Mouse (Mus musculus) left cerebral cortex, postnatal 10 days (tissue): ENCODE measurements around the gene Man2a2. TPM values are rescaled to one million over a fixed set of nuclear protein-coding genes. Genes with fewer than 3 reads are reported as not detected.

Experiments
- DNase-seq, 2 experiments: peaks; one replicate each; pipeline ENCODE4 v3.0.0; 2021 to 2022; ENCODE audit warnings: low spot score in 2 of 2, mixed read lengths in 1 of 2; ENCODE audit errors: extremely low spot score in 1 of 2
- intact Hi-C: fragments of 180-260 bp; cut with DNase I; formaldehyde crosslinking; loops from one replicate; pipeline ENCODE4 v1.15.1; 2025
- total RNA-seq, 2 experiments: library from RNA; stranded (reverse); gene quantifications; 2 replicates each; pipeline ENCODE4 v1.2.3; 2021

Man2a2 gene
- total RNA-seq, 2 experiments from 2014 or later = 106 to 108 TPM

DNA sequence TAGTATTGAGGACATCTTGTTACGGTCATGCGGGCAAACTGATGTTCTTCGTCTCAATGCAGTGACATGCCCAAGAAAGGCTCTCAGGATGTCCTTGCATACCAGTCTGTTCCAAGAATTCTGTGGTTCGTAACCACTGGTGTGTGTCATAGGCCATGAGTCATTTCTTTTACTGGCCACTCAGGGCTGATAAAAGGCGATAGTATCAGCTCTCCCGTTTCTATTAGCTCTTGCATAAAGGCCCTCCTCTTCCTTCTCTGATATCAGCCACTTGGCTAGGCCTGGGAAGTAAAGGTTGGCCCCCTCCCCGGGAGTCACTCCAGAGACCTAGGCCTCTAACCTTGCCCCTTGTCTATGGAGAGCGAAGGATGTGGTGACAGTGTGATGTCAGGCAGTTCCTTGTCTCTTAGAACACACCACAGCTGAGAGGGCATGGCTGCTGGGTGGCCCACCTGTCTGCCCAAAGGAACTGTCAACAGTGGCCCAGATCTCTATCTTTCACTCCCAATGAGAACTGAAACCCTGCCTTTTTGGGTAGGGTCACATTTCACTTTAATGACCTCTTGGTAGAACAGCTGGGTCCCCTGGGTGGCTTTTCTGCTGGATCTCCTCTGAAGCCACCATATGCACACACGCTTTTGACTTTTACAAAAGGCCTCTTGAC is 4.3 kb upstream of the Man2a2 start:
- intact Hi-C loops = loop anchor here (5.0 kb wide), 1 partner anchor 33 kb away; the partner anchor contains the start of genes Hddc3 and Unc45a
- no peak for DNase-seq

DNA sequence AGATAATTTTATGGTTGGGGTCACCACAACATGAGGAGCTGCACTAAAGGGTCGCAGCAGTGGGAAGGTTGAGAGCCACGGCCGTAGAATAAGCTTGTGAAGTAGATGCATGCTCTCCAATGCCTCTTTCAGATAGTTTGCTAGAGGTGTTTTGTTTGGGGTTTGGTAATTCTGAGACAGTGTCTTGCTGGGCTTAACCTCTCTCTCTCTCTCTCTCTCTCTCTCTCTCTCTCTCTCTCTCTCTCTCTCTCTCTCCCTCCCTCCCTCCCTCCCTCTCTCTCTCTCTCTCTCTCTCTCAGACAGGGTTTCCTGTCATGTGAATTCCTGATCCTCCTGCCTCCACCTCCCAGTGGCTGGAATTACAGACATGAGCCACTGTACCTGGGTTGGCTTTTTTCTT is 3.6 kb upstream of the Man2a2 start:
- intact Hi-C loops = loop anchor here (5.0 kb wide), 1 partner anchor 32 kb away; the partner anchor contains the start of genes Hddc3 and Unc45a
- DNase-seq = no peak

DNA sequence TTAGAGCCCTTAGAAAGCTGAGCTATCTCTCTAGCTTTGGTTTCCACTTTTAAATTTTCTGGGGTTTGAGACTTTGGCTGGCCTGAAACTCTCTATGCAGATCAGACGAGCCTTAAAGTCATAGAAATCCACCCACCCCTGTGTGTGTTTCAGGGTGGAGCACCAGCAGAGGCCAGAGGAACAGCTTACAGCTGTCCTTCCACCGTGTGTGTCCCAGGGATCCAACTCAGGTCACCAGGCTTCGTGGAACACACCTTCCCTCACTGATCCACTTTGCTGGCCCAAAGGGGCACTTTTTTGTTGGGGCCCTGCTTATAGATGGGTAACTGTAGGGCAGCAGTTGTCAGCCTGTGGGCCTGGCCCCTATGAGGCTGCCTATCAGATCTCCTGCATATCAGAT is 3.1 kb upstream of the Man2a2 start:
- no peak for DNase-seq
- intact Hi-C loops = no loop called here

DNA sequence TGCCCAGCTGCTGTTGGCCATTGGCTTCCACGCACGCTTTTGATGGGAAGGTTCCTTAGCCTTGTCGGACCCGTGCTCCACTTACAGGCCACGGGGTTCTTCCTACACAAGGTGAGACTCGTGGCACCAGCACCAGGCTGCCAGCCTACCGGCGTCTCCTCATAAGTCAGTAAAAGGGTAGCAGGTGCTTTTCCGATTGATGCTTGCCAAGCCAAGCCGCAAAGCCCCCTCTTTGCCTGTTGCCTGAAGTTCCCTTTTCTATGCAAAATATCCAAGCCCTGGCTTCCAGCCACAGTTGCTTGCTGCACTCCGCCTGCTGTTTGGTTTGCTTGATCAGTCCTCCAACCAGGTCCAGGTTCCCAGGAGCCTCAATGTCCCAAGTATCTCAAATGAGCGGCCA is 2.7 kb upstream of the Man2a2 start:
- intact Hi-C loops = no loop called here
- peak in 1 of 2 experiments; percentile 48 for DNase-seq

DNA sequence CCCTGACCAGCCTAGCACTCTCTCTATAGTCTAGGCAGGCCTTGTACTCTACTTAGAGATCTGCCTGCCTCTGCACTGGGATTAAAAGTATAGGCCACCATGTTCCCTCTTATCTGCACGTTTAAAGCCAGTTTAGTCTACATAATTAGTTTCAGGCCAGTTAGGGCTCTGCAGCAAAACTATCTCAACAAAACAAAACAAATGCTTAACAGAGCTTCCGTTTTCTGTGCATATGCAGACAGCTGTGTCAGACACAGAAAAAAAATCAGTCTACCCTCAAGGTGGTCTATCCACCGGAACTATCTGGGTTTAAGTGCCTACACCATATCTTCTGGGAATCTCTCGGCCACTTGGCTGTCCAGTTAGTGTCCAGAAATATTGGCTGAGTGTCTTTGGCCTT is 2.2 kb upstream of the Man2a2 start:
- intact Hi-C loops = no loop called here

DNA sequence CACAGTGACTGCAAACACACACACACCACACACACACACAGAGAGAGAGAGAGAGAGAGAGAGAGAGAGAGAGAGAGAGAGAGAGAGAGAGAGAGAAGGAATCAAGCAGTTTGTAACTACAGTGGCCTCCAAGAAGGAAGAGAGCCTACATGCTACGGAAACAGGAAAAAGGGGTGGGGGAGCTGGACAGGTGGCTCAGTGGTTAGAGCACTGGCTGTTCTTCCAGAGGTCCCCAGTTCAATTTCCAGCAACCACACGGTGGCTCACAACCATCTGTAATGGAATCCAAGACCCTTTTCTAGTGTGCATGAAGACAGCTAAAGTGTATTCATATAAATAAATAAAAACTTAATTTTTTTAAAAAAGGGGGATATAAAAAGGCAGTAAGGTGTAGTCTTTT is 1.5 kb upstream of the Man2a2 start:
- intact Hi-C loops = no loop called here
- no peak for DNase-seq

More for the DNA sequence above, 2.2 kb upstream of the Man2a2 start:
- DNase-seq = no peak

DNA sequence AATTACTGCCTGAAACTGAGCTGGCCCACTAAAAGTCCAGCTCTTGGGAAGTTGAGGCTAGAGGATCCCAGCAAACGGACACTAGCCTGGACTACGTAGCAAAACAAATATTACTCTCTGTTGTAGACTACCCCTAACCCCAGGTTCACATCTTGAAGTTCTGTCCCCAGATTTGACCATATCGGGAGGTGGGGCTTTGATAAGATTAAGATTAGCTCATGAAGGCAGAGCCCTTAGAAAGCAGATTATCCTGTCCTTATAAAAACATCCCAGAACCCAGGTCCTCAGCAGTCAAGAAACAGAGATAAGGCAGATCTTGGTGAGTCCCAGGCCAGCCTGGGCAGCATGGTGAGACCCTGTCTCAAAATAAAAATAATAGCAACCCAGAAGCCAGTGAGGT is 991 bp upstream of the Man2a2 start:
- DNase-seq = no peak
- intact Hi-C loops = no loop called here

DNA sequence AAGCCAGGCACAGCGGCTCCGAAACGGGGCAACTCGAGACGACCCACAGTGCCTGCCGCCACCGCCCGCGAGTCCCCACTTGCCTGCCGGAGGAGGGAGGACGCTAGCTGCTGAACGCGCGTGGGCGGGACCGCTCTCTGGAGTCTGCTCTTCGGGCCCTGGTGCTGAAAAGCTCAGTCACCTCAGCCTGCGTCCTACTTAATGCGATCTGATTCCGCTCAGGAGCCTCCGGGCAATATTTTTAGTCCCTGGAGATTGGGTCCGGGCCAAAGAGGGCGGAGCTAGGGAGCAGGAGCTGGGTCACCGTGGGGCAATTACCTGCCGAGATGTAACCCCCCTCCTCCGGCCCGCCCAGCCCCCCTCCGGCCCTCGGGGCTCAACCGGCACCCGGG is 530 bp downstream of the Man2a2 start:
- intact Hi-C loops = no loop called here

DNA sequence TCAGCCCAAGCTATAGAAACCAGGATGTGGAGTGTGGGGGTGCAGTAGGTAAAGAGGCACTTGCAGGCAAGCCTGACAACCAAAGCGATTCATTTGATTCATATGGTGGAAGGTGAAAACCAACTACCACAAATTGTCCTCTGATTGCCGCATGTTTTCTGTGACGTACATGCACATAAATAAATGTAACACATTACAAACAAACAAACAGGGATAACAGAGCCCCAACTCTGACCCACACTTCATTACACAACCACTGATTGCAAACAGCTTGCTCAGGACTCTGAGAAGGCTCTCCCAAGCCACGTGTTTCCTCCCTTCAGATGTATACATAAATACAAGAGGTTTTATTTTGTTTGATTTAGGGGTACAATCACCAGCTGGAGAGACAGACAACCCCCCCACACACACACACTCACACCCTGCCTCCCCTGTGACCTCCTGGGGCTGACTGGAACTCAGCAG is 1.2 kb downstream of the Man2a2 start:
- intact Hi-C loops = no loop called here

More for the DNA sequence above, 530 bp downstream of the Man2a2 start:
- peak; percentile 63 to 89 for DNase-seq

DNA sequence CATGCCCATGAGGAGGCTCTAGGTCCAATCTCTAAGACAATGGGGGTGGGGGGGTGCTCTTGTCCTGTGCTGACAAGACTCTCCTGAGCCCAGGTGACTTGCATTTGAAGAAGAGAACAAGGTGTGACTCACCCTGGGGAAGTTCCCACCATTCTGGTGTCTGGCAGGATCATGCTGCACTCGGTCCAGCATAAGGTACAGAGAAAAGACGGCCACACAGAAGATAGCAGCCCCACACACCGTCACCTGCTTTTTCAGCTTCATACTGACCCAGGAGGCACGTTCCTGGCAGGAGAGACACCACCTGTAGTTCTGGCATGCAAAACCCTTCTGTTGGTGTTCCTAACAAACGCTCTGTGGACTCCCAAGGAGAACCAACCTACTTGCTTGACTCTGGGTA is 1.7 kb downstream of the Man2a2 start:
- intact Hi-C loops = no loop called here
- no peak for DNase-seq

More for the DNA sequence above, 1.2 kb downstream of the Man2a2 start:
- no peak for DNase-seq

DNA sequence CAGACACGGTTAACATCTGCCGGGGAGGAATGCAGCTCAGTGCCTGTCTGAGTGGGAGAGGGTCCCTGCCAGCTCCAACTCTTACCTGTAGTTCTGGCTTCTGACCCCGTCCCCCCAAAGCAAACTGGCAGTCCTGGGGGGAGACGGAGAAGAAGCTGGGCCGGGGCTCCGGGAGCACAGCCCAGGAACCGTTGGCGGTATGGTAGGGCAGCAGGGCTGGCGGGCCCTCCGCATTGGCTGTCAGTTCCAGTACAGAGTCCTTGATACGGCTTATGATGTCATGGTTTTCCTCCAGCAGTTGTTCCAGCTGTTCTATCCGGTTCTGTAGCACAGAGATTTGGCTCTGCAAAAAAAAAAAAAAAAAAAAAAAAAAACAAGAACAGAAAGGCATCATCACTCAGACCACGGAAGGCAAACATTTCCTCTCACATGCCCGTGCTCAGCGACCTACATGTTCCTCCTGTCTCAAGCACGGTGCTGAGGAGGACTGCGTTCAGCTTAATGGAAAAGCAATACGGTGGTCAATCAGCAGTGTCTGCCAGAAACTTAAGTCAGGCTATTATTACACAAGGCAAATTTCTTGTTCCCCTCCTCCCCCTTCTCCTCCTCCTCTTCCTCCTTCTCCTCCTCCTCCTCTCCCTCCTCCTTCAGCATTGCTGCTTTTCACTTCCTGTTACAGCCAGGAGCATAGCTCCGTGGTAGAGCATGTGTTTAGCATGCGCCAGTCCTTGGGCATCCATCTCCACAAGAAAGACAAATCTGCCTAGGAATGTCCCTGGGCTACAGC is 2.3 kb downstream of the Man2a2 start:
- no peak for DNase-seq
- intact Hi-C loops = no loop called here

DNA sequence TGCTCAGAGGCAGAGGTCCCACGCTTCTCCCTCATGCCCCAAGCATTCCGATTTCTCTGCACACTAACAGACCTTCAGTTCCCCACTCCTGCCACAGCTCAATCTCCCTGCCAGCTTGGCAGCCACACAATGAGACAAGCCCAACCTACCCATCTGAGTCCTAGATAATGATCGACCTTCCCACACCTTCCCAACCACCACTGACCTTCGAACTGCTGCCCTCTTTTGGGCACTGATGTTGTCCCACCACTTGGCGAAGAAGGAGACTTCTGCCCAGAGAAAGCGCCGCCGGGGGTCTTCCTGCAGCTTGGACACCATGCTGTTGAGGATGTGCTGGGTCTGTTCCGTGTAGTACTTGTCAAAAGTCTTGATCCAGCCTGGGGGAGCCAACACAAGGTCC is 3.2 kb downstream of the Man2a2 start:
- no peak for DNase-seq
- intact Hi-C loops = no loop called here

DNA sequence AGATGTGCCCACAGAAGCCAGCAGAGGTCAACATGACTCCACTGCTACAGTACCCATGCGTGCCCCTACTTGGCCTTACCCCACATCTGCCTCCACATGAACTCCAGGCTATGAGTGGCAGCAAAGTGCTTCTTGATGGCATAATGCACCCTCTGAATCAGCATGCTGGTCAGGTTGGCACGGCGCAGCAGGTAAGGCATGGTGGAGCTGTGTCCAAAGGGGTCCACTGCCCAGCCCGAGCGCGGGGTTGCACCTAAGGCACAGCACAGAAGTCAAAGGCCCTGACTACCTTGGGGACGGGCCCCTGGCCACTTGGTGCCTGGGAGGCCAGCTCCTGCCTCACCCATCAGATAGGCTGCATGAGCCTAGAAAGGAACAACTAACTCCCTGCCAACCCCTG is 3.9 kb downstream of the Man2a2 start:
- intact Hi-C loops = no loop called here
- no peak for DNase-seq

DNA sequence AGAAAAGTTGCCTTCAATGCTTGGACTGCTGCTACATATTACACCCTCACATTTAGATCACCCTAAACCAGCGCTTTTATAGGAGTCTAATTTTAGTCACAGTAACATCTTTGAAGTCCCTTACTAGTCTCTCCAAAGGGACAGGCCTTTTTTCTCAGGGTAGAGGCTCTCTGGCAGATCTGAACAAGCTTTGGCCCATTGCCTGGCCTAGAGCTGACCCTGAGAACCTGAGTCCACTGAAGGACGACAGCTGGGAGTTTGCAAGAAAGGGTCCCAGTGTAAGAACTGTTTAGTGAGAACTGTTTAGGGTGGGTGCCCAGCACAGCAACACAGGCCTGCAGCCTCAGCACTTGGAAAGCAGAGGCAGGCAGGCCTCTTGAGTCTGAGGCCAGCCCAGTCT is 5.4 kb downstream of the Man2a2 start:
- intact Hi-C loops = no loop called here
- no peak for DNase-seq

DNA sequence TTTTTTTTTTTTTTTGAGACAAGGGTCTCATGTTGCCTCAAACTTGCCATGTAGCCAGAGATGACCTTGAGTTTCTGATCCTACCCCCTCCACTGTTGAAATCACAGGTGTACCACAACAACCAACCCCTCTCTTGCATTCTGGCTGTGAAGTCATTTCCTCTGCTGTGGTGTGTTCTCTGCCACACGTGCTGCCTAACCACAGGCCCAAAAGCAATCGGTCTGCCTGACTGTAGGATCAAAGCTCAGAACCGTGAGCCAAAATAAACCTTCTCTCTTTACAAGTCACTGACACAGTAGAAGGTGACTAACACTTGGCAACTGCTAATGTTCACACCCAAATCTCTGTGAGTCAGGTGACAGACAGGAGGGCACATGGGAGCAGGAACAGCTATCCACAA is 10.7 kb downstream of the Man2a2 start:
- no peak for DNase-seq
- intact Hi-C loops = no loop called here

DNA sequence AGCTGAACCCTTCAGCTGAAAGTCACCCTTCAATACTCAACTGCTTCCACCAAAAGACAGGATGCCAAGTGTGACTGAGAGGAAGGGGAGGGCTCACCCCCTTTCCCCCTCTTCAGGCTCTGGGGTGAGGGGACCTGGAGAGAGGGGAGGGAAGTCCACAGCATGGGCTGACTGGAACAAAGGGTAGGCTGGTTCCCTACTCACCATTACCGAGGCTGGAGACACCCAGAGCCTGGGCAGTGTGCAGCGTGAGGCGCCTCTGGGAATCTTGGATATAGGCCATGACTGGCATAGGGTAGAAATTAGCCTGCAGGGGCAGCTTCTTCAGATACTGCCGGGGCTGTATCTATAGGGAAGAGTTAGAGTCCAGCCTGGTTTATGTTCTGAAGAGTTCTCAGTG is 13.1 kb downstream of the Man2a2 start:
- DNase-seq = no peak
- intact Hi-C loops = no loop called here

DNA sequence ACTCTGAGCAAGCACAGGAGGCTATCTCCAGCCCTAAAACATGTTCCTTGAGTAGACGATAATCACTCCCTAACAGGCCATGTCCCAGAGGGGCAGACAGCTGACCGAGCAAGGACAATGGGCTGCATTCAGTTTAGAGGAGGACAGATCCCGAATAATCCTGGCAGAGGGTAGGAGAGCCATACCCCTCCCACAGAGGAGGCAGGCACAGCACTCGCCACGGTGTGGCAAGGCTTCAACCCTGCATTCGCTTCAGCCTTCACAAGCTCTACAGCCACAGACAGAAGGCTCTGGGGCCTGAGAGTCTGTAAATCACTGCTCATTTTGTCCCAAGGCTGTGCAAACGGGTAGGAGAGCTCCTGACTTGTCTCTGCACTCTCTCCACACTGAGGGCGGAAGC is 14.0 kb downstream of the Man2a2 start:
- intact Hi-C loops = no loop called here
- no peak for DNase-seq

DNA sequence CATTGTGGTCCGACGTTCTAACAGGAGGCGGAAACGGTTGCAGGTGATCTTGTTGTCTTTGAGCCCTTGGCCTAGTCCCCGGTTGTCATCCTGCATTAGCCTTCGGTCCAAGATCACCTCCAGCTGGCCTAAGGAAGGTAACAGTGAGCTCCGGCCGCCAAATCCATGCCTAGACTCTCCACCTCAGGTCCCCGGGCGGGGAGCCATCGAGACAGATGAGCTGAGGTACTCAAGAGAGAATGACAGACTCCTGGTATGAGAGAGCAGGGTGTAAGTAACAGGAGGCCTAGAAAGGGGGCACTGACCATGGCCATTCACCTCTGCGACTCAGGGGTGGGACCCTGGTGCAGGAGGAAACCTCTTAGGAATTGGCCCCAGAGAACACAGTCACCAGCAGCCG is 14.8 kb downstream of the Man2a2 start:
- DNase-seq = no peak

DNA sequence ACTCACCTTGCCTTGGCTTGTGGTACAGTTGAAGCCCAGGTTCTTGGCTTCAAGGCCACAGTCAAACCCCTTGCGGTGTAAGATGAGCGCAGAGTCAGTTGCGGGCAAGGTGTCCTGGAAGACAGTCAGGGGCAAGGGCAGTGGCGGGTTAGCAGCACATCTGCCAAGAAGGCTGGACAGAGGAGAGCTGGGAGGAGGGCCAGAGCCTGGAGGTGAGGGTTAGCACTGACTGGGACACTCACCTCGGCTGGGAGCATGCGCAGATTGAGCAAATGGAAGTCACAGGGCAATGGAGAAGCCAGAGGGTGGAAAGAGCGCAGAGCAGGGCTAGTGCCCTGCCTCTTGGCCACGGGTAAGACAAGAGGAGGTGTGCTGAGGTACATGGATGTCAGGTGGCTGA is 18.3 kb downstream of the Man2a2 start:
- intact Hi-C loops = no loop called here
- DNase-seq = no peak

More for the DNA sequence above, 14.8 kb downstream of the Man2a2 start:
- intact Hi-C loops = no loop called here

DNA sequence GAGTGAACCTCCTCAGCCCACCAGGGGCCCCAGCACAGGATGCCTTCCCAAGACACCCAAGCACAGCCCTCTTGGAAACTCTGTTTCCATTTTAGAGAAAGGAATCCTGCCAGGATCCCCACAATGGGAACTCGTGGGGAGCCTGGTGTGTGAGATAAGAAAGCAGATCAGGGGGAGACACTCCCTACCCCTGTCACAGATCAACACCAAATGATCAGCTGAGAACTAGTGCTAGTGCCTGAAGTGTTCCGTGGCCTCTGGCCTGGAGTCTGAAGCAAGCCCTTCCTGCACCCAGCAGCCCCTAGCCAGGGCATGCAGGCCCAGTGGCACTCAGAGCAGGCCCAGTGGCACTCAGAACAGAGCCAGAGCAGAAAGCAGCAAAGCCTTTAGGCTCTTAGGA is 20.4 kb downstream of the Man2a2 start:
- intact Hi-C loops = no loop called here

More for the DNA sequence above, 20.4 kb downstream of the Man2a2 start:
- DNase-seq = no peak
